Mouse (Mus musculus): Measurements from ENCODE around the gene Olfr855.

- TF ChIP-seq CTCF (IDR thresholded peaks at IDR 0.05; ENCODE audit: low read depth) (no peak), EP300 (IDR thresholded peaks at IDR 0.05; ENCODE audit: low read depth) (no peak)
These were observed 39.7 kb downstream of the Olfr855 start, which contains the start of gene Zfp317 for GRCm38 (mm10) chr9:19621843-19622822.

All from liver, embryonic 14.5 days (tissue).